Mouse (Mus musculus) embryonic facial prominence, embryonic 13.5 days (tissue): Measurements from ENCODE around the gene Elp6. TPM values are rescaled to one million over a fixed set of nuclear protein-coding genes. Genes with fewer than 3 reads are reported as not detected.

ENCODE experiments used
- ATAC-seq: fragments of 200-750 bp; cut with Nextera tagmentation; 2 replicates; pipeline ENCODE4 v1.8.0; 2017; ENCODE audit warnings: low read depth; ENCODE audit not compliant: insufficient number of reproducible peaks, insufficient read depth, low FRiP score, low TSS enrichment
- H3K27ac ChIP-seq: fragments of 300-500 bp; sonication (generic); 2 replicates; pipeline ENCODE4 v1.5.1; 2015; ENCODE audit warnings: moderate library complexity, mild to moderate bottlenecking, inconsistent platforms
- H3K27me3 ChIP-seq: fragments of 300-500 bp; sonication (generic); 2 replicates; pipeline ENCODE4 v1.6.1; 2015; ENCODE audit warnings: mild to moderate bottlenecking, inconsistent platforms
- H3K36me3 ChIP-seq: fragments of 300-500 bp; sonication (generic); 2 replicates; pipeline ENCODE4 v1.6.1; 2015; ENCODE audit warnings: mild to moderate bottlenecking, inconsistent platforms
- H3K4me1 ChIP-seq: fragments of 300-500 bp; sonication (generic); 2 replicates; pipeline ENCODE4 v1.6.1; 2015; ENCODE audit warnings: inconsistent platforms
- H3K4me2 ChIP-seq: fragments of 300-500 bp; sonication (generic); 2 replicates; pipeline ENCODE4 v1.6.1; 2015; ENCODE audit warnings: moderate library complexity, mild to moderate bottlenecking, inconsistent platforms
- H3K4me3 ChIP-seq: fragments of 300-500 bp; sonication (generic); 2 replicates; pipeline ENCODE4 v1.5.1; 2015; ENCODE audit warnings: mild to moderate bottlenecking, inconsistent platforms
- H3K9ac ChIP-seq: fragments of 300-500 bp; sonication (generic); 2 replicates; pipeline ENCODE4 v1.6.1; 2015; ENCODE audit warnings: mild to moderate bottlenecking, inconsistent platforms
- H3K9me3 ChIP-seq: fragments of 300-500 bp; sonication (generic); 2 replicates; pipeline ENCODE4 v1.6.1; 2016; ENCODE audit warnings: inconsistent platforms
- WGBS: fragments of 180-500 bp; shearing (Covaris S2); methylation state at CpG from one replicate; pipeline ENCODE4 v1.1.7; 2015; ENCODE audit warnings: mixed read lengths; 5-methylcytosine and 5-hydroxymethylcytosine counted together
- polyA plus RNA-seq: library from polyadenylated mRNA; unstranded; fragments of >200 nt; fragmentation: Nextera tagmentation; extraction: Ambion mirVana; gene quantifications from 2 replicates; pipeline ENCODE4 v1.2.1, GENCODE M21; 2015

Elp6 gene
- polyA plus RNA-seq, result 29.0 and 33.3 TPM in 2 replicates

- peaks cover 10% of the 10 kb centered on the region; the same call in 1 of the 2 replicates for H3K9me3 ChIP-seq
- peak within 1 kb of the TSS; percentile 71 for H3K4me2 ChIP-seq
- H3K4me1 ChIP-seq, result peaks cover 8% of the 10 kb centered on the region; the same call in 1 of the 2 replicates
- peak within 1 kb of the TSS; percentile 93 for H3K27ac ChIP-seq
- peak within 1 kb of the TSS; percentile 82 for H3K9ac ChIP-seq
- H3K27me3 ChIP-seq, result no peaks in the 10 kb centered on the region
- under 1% methylated on average over 46 of the region's 46 CpGs for WGBS
- ATAC-seq, result peak; percentile 98
- peaks cover 10% of the 10 kb centered on the region for H3K36me3 ChIP-seq
- peak within 1 kb of the TSS; percentile 52 for H3K4me3 ChIP-seq
Measured at GRCm38 (mm10) chr9:110304969-110305651, at the start of gene Elp6. Gene Elp6 (plus strand): TSS chr9:110305173.

- no peak for ATAC-seq
Measured at GRCm38 (mm10) chr9:110255407-110256019, 49.5 kb upstream of the Elp6 start.

GRCm38 (mm10) chr9:110258646-110259045 is 46.3 kb upstream of the Elp6 start:
- Histone ChIP-seq H3K27ac (no peak overlapping the region), H3K4me3 (no peak overlapping the region), H3K4me2 (no peak overlapping the region), H3K4me1 (no peaks in the 10 kb centered on the region), H3K36me3 (no peaks in the 10 kb centered on the region), H3K9me3 (no peaks in the 10 kb centered on the region), H3K9ac (no peak overlapping the region), H3K27me3 (no peaks in the 10 kb centered on the region)
- no peak for ATAC-seq
- 81% methylated on average over 6 of the region's 6 CpGs for WGBS

More at GRCm38 (mm10) chr9:110255407-110256019, 49.5 kb upstream of the Elp6 start:
- Histone ChIP-seq H3K27ac (no peak overlapping the region), H3K9ac (no peak overlapping the region), H3K4me2 (no peak overlapping the region), H3K4me3 (no peak overlapping the region), H3K4me1 (peaks cover 3% of the 10 kb centered on the region; the same call in 1 of the 2 replicates), H3K27me3 (no peaks in the 10 kb centered on the region; the same call in 1 of the 2 replicates), H3K9me3 (no peaks in the 10 kb centered on the region), H3K36me3 (no peaks in the 10 kb centered on the region)
- WGBS, result 73% methylated on average over 15 of the region's 15 CpGs

- H3K4me1 ChIP-seq, result no peaks in the 10 kb centered on the region
- no peak overlapping the region for H3K4me2 ChIP-seq
- no peaks in the 10 kb centered on the region for H3K9me3 ChIP-seq
- ATAC-seq, result no peak
- H3K27me3 ChIP-seq, result no peaks in the 10 kb centered on the region
- 70% methylated on average over 3 of the region's 3 CpGs for WGBS
- no peaks in the 10 kb centered on the region for H3K36me3 ChIP-seq
- H3K4me3 ChIP-seq, result no peak overlapping the region
- H3K27ac ChIP-seq, result no peak overlapping the region
- H3K9ac ChIP-seq, result no peak overlapping the region
Measured at GRCm38 (mm10) chr9:110259118-110259517, 45.9 kb upstream of the Elp6 start.

- no peak overlapping the region for H3K27ac ChIP-seq
- H3K27me3 ChIP-seq, result no peaks in the 10 kb centered on the region
- 88% methylated on average over 8 of the region's 8 CpGs for WGBS
- H3K4me3 ChIP-seq, result no peak overlapping the region
- no peak overlapping the region for H3K9ac ChIP-seq
- ATAC-seq, result no peak
- H3K4me1 ChIP-seq, result no peaks in the 10 kb centered on the region
- H3K36me3 ChIP-seq, result no peaks in the 10 kb centered on the region
- H3K9me3 ChIP-seq, result no peaks in the 10 kb centered on the region
- H3K4me2 ChIP-seq, result no peak overlapping the region
Measured at GRCm38 (mm10) chr9:110263181-110263580, 41.8 kb upstream of the Elp6 start.

GRCm38 (mm10) chr9:110264991-110265390 is 40.0 kb upstream of the Elp6 start:
- no peak for ATAC-seq
- Histone ChIP-seq H3K27me3 (no peaks in the 10 kb centered on the region), H3K4me2 (no peak overlapping the region), H3K9ac (no peak overlapping the region), H3K36me3 (no peaks in the 10 kb centered on the region), H3K4me1 (no peaks in the 10 kb centered on the region), H3K27ac (no peak overlapping the region), H3K4me3 (no peak overlapping the region), H3K9me3 (no peaks in the 10 kb centered on the region)
- WGBS, result 75% methylated on average over 9 of the region's 9 CpGs

GRCm38 (mm10) chr9:110268416-110268815 is 36.6 kb upstream of the Elp6 start:
- H3K4me2 ChIP-seq, result no peak overlapping the region
- H3K9me3 ChIP-seq, result no peaks in the 10 kb centered on the region
- no peaks in the 10 kb centered on the region for H3K27me3 ChIP-seq
- no peak for ATAC-seq
- no peaks in the 10 kb centered on the region for H3K4me1 ChIP-seq
- no peak overlapping the region for H3K4me3 ChIP-seq
- H3K9ac ChIP-seq, result no peak overlapping the region
- WGBS, result 71% methylated on average over 10 of the region's 10 CpGs
- no peak overlapping the region for H3K27ac ChIP-seq
- H3K36me3 ChIP-seq, result no peaks in the 10 kb centered on the region

GRCm38 (mm10) chr9:110272330-110272729 is 32.6 kb upstream of the Elp6 start:
- H3K4me3 ChIP-seq, result no peak overlapping the region
- H3K27ac ChIP-seq, result no peak overlapping the region
- WGBS, result 91% methylated on average over 3 of the region's 3 CpGs
- H3K9me3 ChIP-seq, result no peaks in the 10 kb centered on the region
- H3K9ac ChIP-seq, result no peak overlapping the region
- no peak for ATAC-seq
- no peak overlapping the region for H3K4me2 ChIP-seq
- H3K36me3 ChIP-seq, result no peaks in the 10 kb centered on the region
- no peaks in the 10 kb centered on the region for H3K27me3 ChIP-seq
- no peaks in the 10 kb centered on the region for H3K4me1 ChIP-seq

- Histone ChIP-seq H3K9ac (no peak overlapping the region), H3K36me3 (no peaks in the 10 kb centered on the region), H3K9me3 (no peaks in the 10 kb centered on the region), H3K27ac (no peak overlapping the region), H3K4me3 (no peak overlapping the region), H3K4me1 (no peaks in the 10 kb centered on the region), H3K27me3 (no peaks in the 10 kb centered on the region), H3K4me2 (no peak overlapping the region)
- WGBS, result 64% methylated on average over 4 of the region's 4 CpGs
- ATAC-seq, result no peak
Measured at GRCm38 (mm10) chr9:110273507-110273906, 31.5 kb upstream of the Elp6 start.

GRCm38 (mm10) chr9:110275882-110276281 is 29.1 kb upstream of the Elp6 start:
- ATAC-seq, result no peak
- WGBS, result 40% methylated on average over 5 of the region's 5 CpGs

GRCm38 (mm10) chr9:110277431-110277881 is 27.5 kb upstream of the Elp6 start:
- Histone ChIP-seq H3K27ac (no peak overlapping the region), H3K27me3 (no peaks in the 10 kb centered on the region), H3K4me1 (no peaks in the 10 kb centered on the region), H3K4me3 (no peak overlapping the region), H3K4me2 (no peak overlapping the region), H3K9ac (no peak overlapping the region), H3K36me3 (no peaks in the 10 kb centered on the region), H3K9me3 (no peaks in the 10 kb centered on the region)
- no peak for ATAC-seq
- 58% methylated on average over 8 of the region's 8 CpGs for WGBS

More at GRCm38 (mm10) chr9:110275882-110276281, 29.1 kb upstream of the Elp6 start:
- H3K36me3 ChIP-seq, result no peaks in the 10 kb centered on the region
- no peak overlapping the region for H3K4me2 ChIP-seq
- H3K4me1 ChIP-seq, result no peaks in the 10 kb centered on the region
- no peak overlapping the region for H3K4me3 ChIP-seq
- no peaks in the 10 kb centered on the region for H3K9me3 ChIP-seq
- H3K9ac ChIP-seq, result no peak overlapping the region
- no peak overlapping the region for H3K27ac ChIP-seq
- H3K27me3 ChIP-seq, result no peaks in the 10 kb centered on the region
